Mouse (Mus musculus) Patski (cell line): ENCODE data around the gene Ifi47. TPM values are rescaled to one million over a fixed set of nuclear protein-coding genes. Genes with fewer than 3 reads are reported as not detected.

Source experiments
- ATAC-seq: fragments of 100-300 bp; one replicate; pipeline ENCODE4 v1.8.0; 2021
- CTCF ChIA-PET: fragments of 350-600 bp; sonication (Branson Sonifier 250); formaldehyde crosslinking; loops from one replicate; lab custom pipeline; 2022; ENCODE audit warnings: inconsistent platforms; lab: Charles Lee
- POLR2A ChIA-PET: fragments of 350-600 bp; sonication (Branson Sonifier 250); formaldehyde crosslinking; loops from one replicate; lab custom pipeline; 2022; ENCODE audit warnings: antibody characterized with exemption, inconsistent platforms; lab: Charles Lee
- DNase-seq: peaks from one replicate; pipeline ENCODE4 v3.0.0-alpha.2; 2011; ENCODE audit warnings: low read depth, low spot score
- H3K27me3 ChIP-seq: fragments of 371-371 bp; one replicate; pipeline ENCODE4 v1.5.1; 2021
- CTCF ChIP-seq: fragments of 100-300 bp; IDR thresholded peaks from one replicate; pipeline ENCODE4 v1.5.1; 2021
- in situ Hi-C: fragments of 300-500 bp; cut with MboI; formaldehyde crosslinking; loops from 3 replicates; pipeline ENCODE4 v1.11.1; 2018; ENCODE audit warnings: low pct_unique_long_range_greater_than_20kb, mixed read lengths
- polyA plus RNA-seq: library from polyadenylated mRNA; unstranded; gene quantifications from one replicate; pipeline ENCODE4 v1.2.3, GENCODE M21; 2021

Ifi47 gene
- polyA plus RNA-seq, 1 experiment from 2014 or later = 0.81 TPM

- ATAC-seq (no peak), DNase-seq (no peak)
- TF ChIP-seq CTCF = no peak
- no peaks in the 10 kb centered on the region for H3K27me3 ChIP-seq
- CTCF ChIA-PET = no interaction called here
- POLR2A ChIA-PET = no interaction called here
- in situ Hi-C loops = loop anchor here (5.0 to 10.0 kb wide), 2 partner anchors 86 to 158 kb away; partner anchors contain the start of genes Gm12185 and Tgtp1
These were observed 4.2 kb downstream of the Ifi47 start for GRCm38 (mm10) chr11:49080636-49081035.

- ChIA-PET POLR2A (no interaction called here), CTCF (no interaction called here)
- no peak for TF ChIP-seq CTCF
- ATAC-seq (no peak), DNase-seq (no peak)
- H3K27me3 ChIP-seq = no peaks in the 10 kb centered on the region
- in situ Hi-C loops = loop anchor here (5.0 to 10.0 kb wide), 2 partner anchors 87 to 159 kb away; partner anchors contain the start of genes Gm12185 and Tgtp1
These were observed 5.0 kb downstream of the Ifi47 start for GRCm38 (mm10) chr11:49081356-49081755.

GRCm38 (mm10) chr11:49081886-49082285 is 5.5 kb downstream of the Ifi47 start:
- H3K27me3 ChIP-seq = no peaks in the 10 kb centered on the region
- CTCF ChIA-PET = interaction anchor here (0.6 to 0.7 kb wide), 2 partner anchors 10 to 206 kb away, joined by 3 to 4 read pairs; no protein-coding TSS in a partner anchor
- DNase-seq = no peak
- no peak for TF ChIP-seq CTCF
- in situ Hi-C loops = loop anchor here (5.0 to 10.0 kb wide), 2 partner anchors 87 to 160 kb away; partner anchors contain the start of genes Gm12185 and Tgtp1
- no peak for ATAC-seq
- POLR2A ChIA-PET = no interaction called here

- no peak for TF ChIP-seq CTCF
- no peaks in the 10 kb centered on the region for H3K27me3 ChIP-seq
- no peak for DNase-seq
- POLR2A ChIA-PET = interaction anchor here (0.6 kb wide), 1 partner anchor 16 kb away, joined by 7 read pairs; no protein-coding TSS in a partner anchor
- in situ Hi-C loops = loop anchor here (5.0 to 10.0 kb wide), 2 partner anchors 88 to 161 kb away; partner anchors contain the start of genes Gm12185 and Tgtp1
- CTCF ChIA-PET = interaction anchor here (1.0 to 1.2 kb wide), 2 partner anchors 9 to 209 kb away, joined by 4 to 5 read pairs; no protein-coding TSS in a partner anchor
- no peak for ATAC-seq
These were observed 6.8 kb downstream of the Ifi47 start for GRCm38 (mm10) chr11:49083146-49083545.

GRCm38 (mm10) chr11:49083808-49084207 is 7.4 kb downstream of the Ifi47 start:
- ATAC-seq = no peak
- no peak for DNase-seq
- H3K27me3 ChIP-seq = no peaks in the 10 kb centered on the region
- ChIA-PET POLR2A (interaction anchor here (0.6 to 1.2 kb wide), 3 partner anchors 16 to 228 kb away, joined by 3 to 7 read pairs (median 3); partner anchors contain the start of gene Irgm1), CTCF (interaction anchor here (1.0 to 1.4 kb wide), 3 partner anchors 8 to 209 kb away, joined by 3 to 5 read pairs (median 4); partner anchors contain the start of gene Gm12185)
- no peak for TF ChIP-seq CTCF
- in situ Hi-C loops = loop anchor here (5.0 to 10.0 kb wide), 2 partner anchors 89 to 162 kb away; partner anchors contain the start of genes Gm12185 and Tgtp1

GRCm38 (mm10) chr11:49084385-49084784 is 8.0 kb downstream of the Ifi47 start:
- no peak for DNase-seq
- POLR2A ChIA-PET = interaction anchor here (0.7 to 1.2 kb wide), 2 partner anchors 212 to 229 kb away, joined by 3 read pairs; partner anchors contain the start of gene Irgm1
- peak; percentile 32 for ATAC-seq
- H3K27me3 ChIP-seq = no peaks in the 10 kb centered on the region
- TF ChIP-seq CTCF = no peak
- CTCF ChIA-PET = interaction anchor here (1.1 to 1.7 kb wide), 5 partner anchors 9 to 212 kb away, joined by 3 to 5 read pairs (median 4); partner anchors contain the start of gene Gm12185
- in situ Hi-C loops = loop anchor here (5.0 to 10.0 kb wide), 2 partner anchors 90 to 162 kb away; partner anchors contain the start of genes Gm12185 and Tgtp1

- in situ Hi-C loops = loop anchor here (5.0 to 10.0 kb wide), 2 partner anchors 90 to 163 kb away; partner anchors contain the start of genes Gm12185 and Tgtp1
- ChIA-PET CTCF (interaction anchor here (0.7 to 1.7 kb wide), 6 partner anchors 9 to 212 kb away, joined by 3 to 5 read pairs (median 4); partner anchors contain the start of gene Gm12185), POLR2A (interaction anchor here (0.9 to 1.2 kb wide), 2 partner anchors 16 to 213 kb away, joined by 3 read pairs; partner anchors contain the start of gene Irgm1)
- peak; percentile 55 for TF ChIP-seq CTCF
- no peaks in the 10 kb centered on the region for H3K27me3 ChIP-seq
- peak; percentile 70 for ATAC-seq
- no peak for DNase-seq
These were observed 8.5 kb downstream of the Ifi47 start for GRCm38 (mm10) chr11:49084875-49085274.

- ChIA-PET POLR2A (no interaction called here), CTCF (interaction anchor here (1.8 kb wide), 1 partner anchor 212 kb away, joined by 4 read pairs; no protein-coding TSS in a partner anchor)
- no peak for DNase-seq
- in situ Hi-C loops = loop anchor here (10.0 kb wide), 1 partner anchor 92 kb away; the partner anchor contains the start of genes Gm12185 and Tgtp1
- no peak for ATAC-seq
- TF ChIP-seq CTCF = no peak
- H3K27me3 ChIP-seq = no peaks in the 10 kb centered on the region
These were observed 10.5 kb downstream of the Ifi47 start for GRCm38 (mm10) chr11:49086858-49087361.

GRCm38 (mm10) chr11:49087830-49088616 is 11.6 kb downstream of the Ifi47 start:
- POLR2A ChIA-PET = interaction anchor here (1.4 kb wide), 1 partner anchor 10 kb away, joined by 3 read pairs; no protein-coding TSS in a partner anchor
- no peaks in the 10 kb centered on the region for H3K27me3 ChIP-seq
- ATAC-seq (no peak), DNase-seq (no peak)
- CTCF ChIA-PET = no interaction called here
- in situ Hi-C loops = loop anchor here (10.0 kb wide), 1 partner anchor 93 kb away; the partner anchor contains the start of genes Gm12185 and Tgtp1
- no peak for TF ChIP-seq CTCF
